Mouse (Mus musculus): ENCODE results near the gene Papolg. TPM values are rescaled to one million over a fixed set of nuclear protein-coding genes. Genes with fewer than 3 reads are reported as not detected.
"Not testable (repeated sequence)": the region's sequence is repeated elsewhere in the genome, so short reads cannot be mapped to it uniquely, and the experiment has no call there.

The Papolg gene
- polyA plus RNA-seq (2014; fragmentation: Nextera tagmentation; extraction: Ambion mirVana) = 25.6 and 33.6 TPM in 2 replicates

GRCm38 (mm10) chr11:23895060-23895426 is at the start of gene Papolg:
TSS of gene Papolg (minus strand) at chr11:23895253.
- peak; percentile 95 for DNase-seq (ENCODE audit: low spot score)
- Histone ChIP-seq H3K4me1 (ENCODE audit: control insufficient read depth, insufficient read depth, low read length) (no peaks in the 10 kb centered on the region), H3K4me3 (ENCODE audit: low read depth, low read length) (peak within 1 kb of the TSS; percentile 97), H3K9ac (replicated peaks; ENCODE audit: low read length) (peak within 1 kb of the TSS; percentile 89), H3K36me3 (replicated peaks; ENCODE audit: control insufficient read depth, insufficient read depth, low read depth, low read length) (no peaks in the 10 kb centered on the region), H3K27me3 (ENCODE audit: control insufficient read depth, insufficient read depth, low read length) (no peaks in the 10 kb centered on the region), H3K9me3 (replicated peaks; ENCODE audit: control insufficient read depth, low read length) (no peaks in the 10 kb centered on the region), H3K4me2 (ENCODE audit: low read depth, low read length) (peak within 1 kb of the TSS; percentile 65), H3K27ac (replicated peaks; ENCODE audit: low read depth, low read length) (peak within 1 kb of the TSS; percentile 90)
- ATAC-seq (replicated peaks; ENCODE audit: insufficient number of reproducible peaks, low FRiP score, low TSS enrichment, low read depth) = peak; percentile 99
- under 1% methylated on average over 21 of the region's 21 CpGs for WGBS

GRCm38 (mm10) chr11:23928146-23928545 is 33.1 kb upstream of the Papolg start:
- 22% methylated on average over 8 of the region's 8 CpGs for WGBS
- not testable (repeated sequence) for H3K9ac ChIP-seq (replicated peaks; ENCODE audit: low read length); H3K4me2 ChIP-seq (ENCODE audit: low read depth, low read length); H3K36me3 ChIP-seq (replicated peaks; ENCODE audit: control insufficient read depth, insufficient read depth, low read depth, low read length); H3K9me3 ChIP-seq (replicated peaks; ENCODE audit: control insufficient read depth, low read length); H3K27me3 ChIP-seq (ENCODE audit: control insufficient read depth, insufficient read depth, low read length); H3K27ac ChIP-seq (replicated peaks; ENCODE audit: low read depth, low read length); ATAC-seq (replicated peaks; ENCODE audit: insufficient number of reproducible peaks, low FRiP score, low TSS enrichment, low read depth); H3K4me1 ChIP-seq (ENCODE audit: control insufficient read depth, insufficient read depth, low read length); H3K4me3 ChIP-seq (ENCODE audit: low read depth, low read length)
- DNase-seq (ENCODE audit: low spot score) = peak; percentile 37

- H3K9ac ChIP-seq (replicated peaks; ENCODE audit: low read length) = no peak overlapping the region
- DNase-seq (ENCODE audit: low spot score) = peak; percentile 79
- H3K4me2 ChIP-seq (ENCODE audit: low read depth, low read length) = peak overlapping the region; percentile 5; the same call in 1 of the 2 replicates
- H3K36me3 ChIP-seq (replicated peaks; ENCODE audit: control insufficient read depth, insufficient read depth, low read depth, low read length) = no peaks in the 10 kb centered on the region
- ATAC-seq (replicated peaks; ENCODE audit: insufficient number of reproducible peaks, low FRiP score, low TSS enrichment, low read depth) = no peak
- H3K4me1 ChIP-seq (ENCODE audit: control insufficient read depth, insufficient read depth, low read length) = no peaks in the 10 kb centered on the region
- no peak overlapping the region for H3K4me3 ChIP-seq (ENCODE audit: low read depth, low read length)
- H3K27me3 ChIP-seq (ENCODE audit: control insufficient read depth, insufficient read depth, low read length) = no peaks in the 10 kb centered on the region
- H3K9me3 ChIP-seq (replicated peaks; ENCODE audit: control insufficient read depth, low read length) = no peaks in the 10 kb centered on the region
- no peak overlapping the region for H3K27ac ChIP-seq (replicated peaks; ENCODE audit: low read depth, low read length)
- WGBS = 20% methylated on average over 8 of the region's 8 CpGs
These were observed 32.6 kb upstream of the Papolg start for GRCm38 (mm10) chr11:23927643-23928042.

- 66% methylated on average over 2 of the region's 2 CpGs for WGBS
- not testable (repeated sequence) for H3K4me2 ChIP-seq (ENCODE audit: low read depth, low read length); H3K9me3 ChIP-seq (replicated peaks; ENCODE audit: control insufficient read depth, low read length); H3K36me3 ChIP-seq (replicated peaks; ENCODE audit: control insufficient read depth, insufficient read depth, low read depth, low read length); ATAC-seq (replicated peaks; ENCODE audit: insufficient number of reproducible peaks, low FRiP score, low TSS enrichment, low read depth); H3K4me1 ChIP-seq (ENCODE audit: control insufficient read depth, insufficient read depth, low read length); H3K27me3 ChIP-seq (ENCODE audit: control insufficient read depth, insufficient read depth, low read length); H3K27ac ChIP-seq (replicated peaks; ENCODE audit: low read depth, low read length); DNase-seq (ENCODE audit: low spot score); H3K9ac ChIP-seq (replicated peaks; ENCODE audit: low read length); H3K4me3 ChIP-seq (ENCODE audit: low read depth, low read length)
These were observed 18.8 kb upstream of the Papolg start for GRCm38 (mm10) chr11:23913824-23914223.

- H3K4me2 ChIP-seq (ENCODE audit: low read depth, low read length) = no peak overlapping the region
- no peaks in the 10 kb centered on the region for H3K4me1 ChIP-seq (ENCODE audit: control insufficient read depth, insufficient read depth, low read length)
- DNase-seq (ENCODE audit: low spot score) (no peak), ATAC-seq (replicated peaks; ENCODE audit: insufficient number of reproducible peaks, low FRiP score, low TSS enrichment, low read depth) (no peak)
- H3K9me3 ChIP-seq (replicated peaks; ENCODE audit: control insufficient read depth, low read length) = no peaks in the 10 kb centered on the region
- no peaks in the 10 kb centered on the region for H3K27me3 ChIP-seq (ENCODE audit: control insufficient read depth, insufficient read depth, low read length)
- WGBS = 74% methylated on average over 1 of the region's 1 CpGs
- H3K9ac ChIP-seq (replicated peaks; ENCODE audit: low read length) = no peak overlapping the region
- H3K36me3 ChIP-seq (replicated peaks; ENCODE audit: control insufficient read depth, insufficient read depth, low read depth, low read length) = no peaks in the 10 kb centered on the region
- H3K4me3 ChIP-seq (ENCODE audit: low read depth, low read length) = no peak overlapping the region
- no peak overlapping the region for H3K27ac ChIP-seq (replicated peaks; ENCODE audit: low read depth, low read length)
These were observed 8.9 kb upstream of the Papolg start for GRCm38 (mm10) chr11:23903909-23904308.

GRCm38 (mm10) chr11:23894141-23895059 is 653 bp downstream of the Papolg start:
- ATAC-seq (replicated peaks; ENCODE audit: insufficient number of reproducible peaks, low FRiP score, low TSS enrichment, low read depth) (peak; percentile 89), DNase-seq (ENCODE audit: low spot score) (peak; percentile 25)
- H3K27me3 ChIP-seq (ENCODE audit: control insufficient read depth, insufficient read depth, low read length) = no peaks in the 10 kb centered on the region

GRCm38 (mm10) chr11:23893556-23893955 is 1.5 kb downstream of the Papolg start:
- Histone ChIP-seq H3K4me3 (ENCODE audit: low read depth, low read length) (no peak overlapping the region), H3K4me2 (ENCODE audit: low read depth, low read length) (no peak overlapping the region), H3K9me3 (replicated peaks; ENCODE audit: control insufficient read depth, low read length) (no peaks in the 10 kb centered on the region), H3K36me3 (replicated peaks; ENCODE audit: control insufficient read depth, insufficient read depth, low read depth, low read length) (no peaks in the 10 kb centered on the region), H3K27me3 (ENCODE audit: control insufficient read depth, insufficient read depth, low read length) (no peaks in the 10 kb centered on the region), H3K27ac (replicated peaks; ENCODE audit: low read depth, low read length) (no peak overlapping the region), H3K4me1 (ENCODE audit: control insufficient read depth, insufficient read depth, low read length) (no peaks in the 10 kb centered on the region), H3K9ac (replicated peaks; ENCODE audit: low read length) (no peak overlapping the region)
- DNase-seq (ENCODE audit: low spot score) (no peak), ATAC-seq (replicated peaks; ENCODE audit: insufficient number of reproducible peaks, low FRiP score, low TSS enrichment, low read depth) (no peak)

More at GRCm38 (mm10) chr11:23894141-23895059, 653 bp downstream of the Papolg start:
- H3K36me3 ChIP-seq (replicated peaks; ENCODE audit: control insufficient read depth, insufficient read depth, low read depth, low read length) = no peaks in the 10 kb centered on the region
- H3K9me3 ChIP-seq (replicated peaks; ENCODE audit: control insufficient read depth, low read length) = no peaks in the 10 kb centered on the region
- WGBS = 1% methylated on average over 48 of the region's 48 CpGs
- peak overlapping the region; percentile 97 for H3K4me3 ChIP-seq (ENCODE audit: low read depth, low read length)
- H3K9ac ChIP-seq (replicated peaks; ENCODE audit: low read length) = peak overlapping the region; percentile 89
- peak overlapping the region; percentile 90 for H3K27ac ChIP-seq (replicated peaks; ENCODE audit: low read depth, low read length)
- H3K4me1 ChIP-seq (ENCODE audit: control insufficient read depth, insufficient read depth, low read length) = no peaks in the 10 kb centered on the region
- peak overlapping the region; percentile 65 for H3K4me2 ChIP-seq (ENCODE audit: low read depth, low read length)

GRCm38 (mm10) chr11:23864326-23864725 is 30.7 kb downstream of the Papolg start:
- 88% methylated on average over 2 of the region's 2 CpGs for WGBS
- H3K36me3 ChIP-seq (replicated peaks; ENCODE audit: control insufficient read depth, insufficient read depth, low read depth, low read length) = peaks cover 10% of the 10 kb centered on the region

More at GRCm38 (mm10) chr11:23864326-23864725, 30.7 kb downstream of the Papolg start:
- ATAC-seq (replicated peaks; ENCODE audit: insufficient number of reproducible peaks, low FRiP score, low TSS enrichment, low read depth) (no peak), DNase-seq (ENCODE audit: low spot score) (no peak)
- Histone ChIP-seq H3K27me3 (ENCODE audit: control insufficient read depth, insufficient read depth, low read length) (no peaks in the 10 kb centered on the region), H3K9ac (replicated peaks; ENCODE audit: low read length) (no peak overlapping the region), H3K4me1 (ENCODE audit: control insufficient read depth, insufficient read depth, low read length) (no peaks in the 10 kb centered on the region), H3K27ac (replicated peaks; ENCODE audit: low read depth, low read length) (no peak overlapping the region), H3K9me3 (replicated peaks; ENCODE audit: control insufficient read depth, low read length) (no peaks in the 10 kb centered on the region), H3K4me3 (ENCODE audit: low read depth, low read length) (no peak overlapping the region), H3K4me2 (ENCODE audit: low read depth, low read length) (no peak overlapping the region)

Measured in embryonic facial prominence, embryonic 11.5 days (tissue).